Mouse (Mus musculus): ENCODE measurements around the gene Nr4a3. TPM values are rescaled to one million over a fixed set of nuclear protein-coding genes. Genes with fewer than 3 reads are reported as not detected.

Nr4a3 gene
- polyA plus RNA-seq, 1 experiment from 2014 or later = 0.04 TPM

DNA sequence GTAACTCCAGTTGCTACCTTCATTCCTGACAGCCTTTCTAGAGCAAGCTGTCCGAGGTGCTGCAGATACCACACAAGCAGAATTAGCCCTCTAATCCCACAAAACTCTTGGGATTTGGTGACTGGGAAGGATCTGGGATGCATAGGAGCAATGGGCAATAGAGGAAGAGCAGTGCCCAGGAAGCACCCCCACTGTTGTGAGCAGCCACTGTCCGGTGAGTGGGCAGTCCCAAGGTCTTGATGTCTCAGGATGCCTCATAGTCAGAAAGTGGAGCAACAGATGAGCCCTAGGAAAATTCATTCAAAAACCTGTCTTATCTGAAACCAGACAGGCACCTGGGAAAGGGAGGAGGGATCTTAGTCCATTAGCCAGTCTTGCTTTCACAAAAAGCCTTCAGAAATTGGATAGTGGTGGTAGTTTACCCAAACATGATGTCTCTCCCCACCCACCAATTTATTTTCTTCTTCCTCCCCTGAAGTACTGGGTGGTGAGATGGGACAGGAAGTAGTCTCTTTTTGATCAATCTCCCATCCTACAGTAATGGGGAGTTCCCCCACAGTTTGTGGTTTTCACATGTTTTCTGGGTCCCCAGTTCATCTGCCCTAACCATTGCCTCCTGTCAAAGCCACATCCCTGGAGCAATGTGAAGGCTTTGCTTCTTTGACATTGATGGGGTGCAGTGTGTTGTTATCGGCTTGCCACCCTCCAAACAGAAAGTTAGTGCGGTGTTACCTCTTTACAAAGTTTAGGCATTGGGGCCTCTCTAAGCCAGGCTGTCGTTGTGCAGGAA lies 29.7 kb downstream of the Nr4a3 start:
- 92% methylated on average over 5 of the region's 5 CpGs for WGBS
- no peaks in the 10 kb centered on the region for H3K27me3 ChIP-seq (ENCODE audit: insufficient read depth, low read length)
- H3K4me1 ChIP-seq (replicated peaks; ENCODE audit: insufficient read depth, low read length) = no peaks in the 10 kb centered on the region
- no peak for TF ChIP-seq CTCF (IDR thresholded peaks at IDR 0.05; ENCODE audit: low read depth)
- ATAC-seq (replicated peaks; ENCODE audit: low FRiP score, low read depth) = no peak
- no peak overlapping the region for H3K9ac ChIP-seq (ENCODE audit: low read depth, low read length)
- no peak overlapping the region for H3K4me2 ChIP-seq (ENCODE audit: low read length)
- no peaks in the 10 kb centered on the region for H3K36me3 ChIP-seq (ENCODE audit: insufficient read depth, low read length)
- no peak for DNase-seq (ENCODE audit: low spot score)
- H3K4me3 ChIP-seq (replicated peaks; ENCODE audit: low read depth, low read length) = no peak overlapping the region
- H3K9me3 ChIP-seq (replicated peaks; ENCODE audit: low read length) = no peaks in the 10 kb centered on the region
- H3K27ac ChIP-seq = no peak overlapping the region

DNA sequence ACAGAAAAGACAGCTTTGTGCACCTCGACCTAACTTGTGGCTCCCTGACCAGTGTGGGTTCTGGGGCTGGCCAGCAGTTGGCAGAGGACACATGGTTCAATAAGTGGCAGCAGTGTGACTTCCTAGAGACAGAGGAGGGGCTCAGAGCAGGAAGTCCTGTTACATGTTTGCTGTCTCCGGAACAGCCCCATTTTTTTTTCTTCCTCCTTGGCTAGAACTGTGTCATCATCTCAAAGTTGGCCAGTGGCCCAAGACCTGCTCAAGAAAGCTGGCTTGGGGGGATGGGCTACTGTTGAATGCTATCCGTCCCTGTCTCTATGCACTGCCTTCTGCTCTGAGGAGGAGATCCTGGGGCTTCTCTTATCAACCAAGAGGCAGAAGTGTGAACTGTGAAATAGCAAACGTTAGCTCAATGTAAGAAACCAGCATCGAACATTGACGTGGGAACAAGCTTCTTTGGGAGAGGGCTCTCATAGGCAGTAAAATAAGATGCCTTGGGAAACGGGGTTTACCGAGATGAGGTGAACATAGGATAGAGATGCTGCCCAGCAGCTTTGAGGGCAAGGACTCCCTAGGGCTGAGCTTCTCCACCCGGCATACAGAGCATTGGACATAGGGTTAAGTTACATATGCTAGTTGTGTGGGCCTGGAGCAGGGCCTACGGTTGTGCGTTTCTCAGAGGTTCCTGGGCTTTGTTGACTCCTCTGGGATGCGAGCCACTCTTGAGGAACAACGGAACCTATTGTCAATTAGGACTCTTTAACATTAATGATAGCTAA lies 31.9 kb downstream of the Nr4a3 start:
- no peaks in the 10 kb centered on the region for H3K9me3 ChIP-seq (replicated peaks; ENCODE audit: low read length)
- ATAC-seq (replicated peaks; ENCODE audit: low FRiP score, low read depth) = no peak; the same call in 1 of the 2 replicates
- H3K4me2 ChIP-seq (ENCODE audit: low read length) = no peak overlapping the region
- no peak for TF ChIP-seq CTCF (IDR thresholded peaks at IDR 0.05; ENCODE audit: low read depth)
- DNase-seq (ENCODE audit: low spot score) = peak; percentile 45
- WGBS = 61% methylated on average over 13 of the region's 13 CpGs
- no peaks in the 10 kb centered on the region for H3K27me3 ChIP-seq (ENCODE audit: insufficient read depth, low read length)
- H3K4me1 ChIP-seq (replicated peaks; ENCODE audit: insufficient read depth, low read length) = no peaks in the 10 kb centered on the region
- H3K27ac ChIP-seq = no peak overlapping the region
- H3K9ac ChIP-seq (ENCODE audit: low read depth, low read length) = no peak overlapping the region
- H3K4me3 ChIP-seq (replicated peaks; ENCODE audit: low read depth, low read length) = no peak overlapping the region
- H3K36me3 ChIP-seq (ENCODE audit: insufficient read depth, low read length) = no peaks in the 10 kb centered on the region

DNA sequence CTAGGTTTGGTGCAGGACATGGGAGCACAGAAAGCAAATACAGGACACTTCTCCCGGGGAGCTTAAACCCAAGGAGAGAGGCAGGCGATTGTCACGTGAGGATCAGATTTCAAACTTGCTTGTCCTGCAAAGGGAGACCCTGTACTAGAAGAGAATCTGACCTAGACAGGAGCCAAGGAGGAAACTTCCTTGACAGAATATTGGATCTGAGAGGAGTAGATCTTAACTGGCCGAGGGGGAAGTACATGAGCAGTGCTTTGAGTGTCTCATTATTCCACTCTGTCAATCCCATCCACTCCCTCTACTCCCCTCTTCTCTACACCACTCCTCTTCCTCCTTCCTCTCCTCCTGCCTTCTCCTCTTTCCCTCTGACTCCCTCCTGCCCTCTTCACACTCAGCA lies 33.3 kb downstream of the Nr4a3 start:
- peak; percentile 56 for DNase-seq (ENCODE audit: low spot score)
- Histone ChIP-seq H3K9ac (ENCODE audit: low read depth, low read length) (no peak overlapping the region), H3K27ac (no peak overlapping the region), H3K36me3 (ENCODE audit: insufficient read depth, low read length) (no peaks in the 10 kb centered on the region), H3K27me3 (ENCODE audit: insufficient read depth, low read length) (no peaks in the 10 kb centered on the region), H3K4me3 (replicated peaks; ENCODE audit: low read depth, low read length) (no peak overlapping the region), H3K9me3 (replicated peaks; ENCODE audit: low read length) (no peaks in the 10 kb centered on the region), H3K4me2 (ENCODE audit: low read length) (no peak overlapping the region), H3K4me1 (replicated peaks; ENCODE audit: insufficient read depth, low read length) (no peaks in the 10 kb centered on the region)
- no peak for TF ChIP-seq CTCF (IDR thresholded peaks at IDR 0.05; ENCODE audit: low read depth)
- 6% methylated on average over 4 of the region's 4 CpGs for WGBS
- ATAC-seq (replicated peaks; ENCODE audit: low FRiP score, low read depth) = no peak

DNA sequence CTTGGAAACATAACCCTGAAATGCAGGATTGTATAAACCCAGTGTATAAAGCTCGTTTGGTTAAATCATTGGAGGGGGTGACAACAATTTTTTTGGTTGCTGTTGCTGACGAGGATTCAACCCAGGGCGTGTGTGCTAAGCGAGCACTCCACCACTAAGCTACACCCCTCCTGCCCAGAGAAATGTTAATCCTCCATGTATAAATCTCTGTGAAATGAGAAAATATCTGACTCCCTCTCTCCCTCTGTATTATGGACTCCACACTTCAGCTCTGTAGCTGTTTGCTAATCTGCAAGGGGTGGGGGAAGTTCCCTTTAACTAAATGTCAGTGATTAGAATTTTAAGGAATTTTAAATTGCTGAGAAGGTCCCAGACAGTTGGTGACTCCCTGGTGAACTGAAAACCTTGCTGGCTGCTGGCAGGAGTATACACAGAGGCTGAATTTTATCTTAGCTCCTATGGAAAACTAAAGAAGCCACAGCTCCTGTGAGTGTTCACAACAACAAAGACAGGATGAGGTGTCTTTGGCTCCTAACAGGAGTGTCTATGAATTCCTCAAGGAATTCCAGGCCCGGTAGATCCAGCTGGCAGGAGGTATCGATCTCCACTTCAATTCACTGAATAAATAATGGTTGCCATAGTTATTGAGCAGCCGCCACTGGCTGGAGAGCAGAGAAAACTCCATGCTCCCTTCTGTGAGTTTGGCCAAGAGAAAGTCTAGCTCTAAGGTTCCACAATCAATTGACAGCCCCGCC lies 34.5 kb downstream of the Nr4a3 start:
- Histone ChIP-seq H3K4me3 (replicated peaks; ENCODE audit: low read depth, low read length) (no peak overlapping the region), H3K4me1 (replicated peaks; ENCODE audit: insufficient read depth, low read length) (no peaks in the 10 kb centered on the region), H3K4me2 (ENCODE audit: low read length) (no peak overlapping the region), H3K9me3 (replicated peaks; ENCODE audit: low read length) (no peaks in the 10 kb centered on the region), H3K27me3 (ENCODE audit: insufficient read depth, low read length) (no peaks in the 10 kb centered on the region), H3K9ac (ENCODE audit: low read depth, low read length) (no peak overlapping the region), H3K27ac (no peak overlapping the region), H3K36me3 (ENCODE audit: insufficient read depth, low read length) (no peaks in the 10 kb centered on the region)
- ATAC-seq (replicated peaks; ENCODE audit: low FRiP score, low read depth) (no peak), DNase-seq (ENCODE audit: low spot score) (no peak)
- TF ChIP-seq CTCF (IDR thresholded peaks at IDR 0.05; ENCODE audit: low read depth) = no peak
- 50% methylated on average over 8 of the region's 8 CpGs for WGBS

DNA sequence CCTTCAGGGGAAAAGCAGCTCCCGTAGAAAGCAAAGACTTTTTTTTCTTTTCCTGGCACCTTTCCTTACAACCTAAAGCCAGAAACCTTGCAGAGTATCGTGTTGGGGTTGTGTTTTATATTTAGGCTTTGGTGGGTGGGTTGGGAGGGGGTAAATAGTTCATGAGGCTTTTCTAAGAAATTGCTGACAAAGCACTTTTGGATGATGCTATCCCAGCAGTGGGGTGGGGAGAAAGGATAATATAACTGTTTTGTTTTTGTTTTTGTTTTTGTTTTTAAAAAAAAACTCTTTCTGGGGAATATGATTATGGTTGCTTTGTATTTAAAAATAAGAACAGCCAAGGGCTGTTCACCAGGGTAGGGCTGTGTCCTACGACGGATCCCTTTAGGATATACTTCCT lies 38.5 kb downstream of the Nr4a3 start:
- Histone ChIP-seq H3K27me3 (ENCODE audit: insufficient read depth, low read length) (no peaks in the 10 kb centered on the region), H3K4me1 (replicated peaks; ENCODE audit: insufficient read depth, low read length) (no peaks in the 10 kb centered on the region), H3K9ac (ENCODE audit: low read depth, low read length) (no peak overlapping the region), H3K36me3 (ENCODE audit: insufficient read depth, low read length) (no peaks in the 10 kb centered on the region), H3K4me3 (replicated peaks; ENCODE audit: low read depth, low read length) (no peak overlapping the region), H3K9me3 (replicated peaks; ENCODE audit: low read length) (no peaks in the 10 kb centered on the region), H3K4me2 (ENCODE audit: low read length) (no peak overlapping the region), H3K27ac (no peak overlapping the region)
- 85% methylated on average over 4 of the region's 4 CpGs for WGBS
- DNase-seq (ENCODE audit: low spot score) = no peak
- no peak for ATAC-seq (replicated peaks; ENCODE audit: low FRiP score, low read depth)
- TF ChIP-seq CTCF (IDR thresholded peaks at IDR 0.05; ENCODE audit: low read depth) = no peak

DNA sequence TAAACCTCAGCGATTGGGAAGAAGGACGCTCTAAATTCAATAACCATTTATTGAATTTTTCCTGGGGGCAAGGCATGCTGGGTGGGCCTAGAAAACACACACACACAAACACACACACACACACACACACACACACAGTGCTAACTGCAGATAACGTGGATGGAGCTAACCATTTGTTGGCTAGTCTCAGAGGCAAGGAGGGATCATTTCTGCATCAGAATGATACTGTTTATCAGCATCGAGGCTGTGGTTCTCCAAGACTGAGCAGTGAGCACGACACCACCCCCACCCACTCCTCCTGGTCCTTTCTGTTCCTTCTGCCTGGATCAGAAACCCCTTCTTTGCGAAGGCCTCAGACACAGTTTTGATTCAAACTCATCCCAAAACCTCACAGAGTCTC lies 41.7 kb downstream of the Nr4a3 start:
- WGBS = 73% methylated on average over 6 of the region's 6 CpGs
- DNase-seq (ENCODE audit: low spot score) (no peak), ATAC-seq (replicated peaks; ENCODE audit: low FRiP score, low read depth) (no peak)
- no peak for TF ChIP-seq CTCF (IDR thresholded peaks at IDR 0.05; ENCODE audit: low read depth)
- Histone ChIP-seq H3K4me1 (replicated peaks; ENCODE audit: insufficient read depth, low read length) (no peaks in the 10 kb centered on the region), H3K4me3 (replicated peaks; ENCODE audit: low read depth, low read length) (no peak overlapping the region), H3K9me3 (replicated peaks; ENCODE audit: low read length) (no peaks in the 10 kb centered on the region), H3K27me3 (ENCODE audit: insufficient read depth, low read length) (no peaks in the 10 kb centered on the region), H3K27ac (no peak overlapping the region), H3K36me3 (ENCODE audit: insufficient read depth, low read length) (no peaks in the 10 kb centered on the region), H3K4me2 (ENCODE audit: low read length) (no peak overlapping the region), H3K9ac (ENCODE audit: low read depth, low read length) (no peak overlapping the region)

Measured in kidney, postnatal 0 days (tissue).